Mouse (Mus musculus) MEL (cell line): ENCODE measurements around the gene Arhgap9. TPM values are rescaled to one million over a fixed set of nuclear protein-coding genes. Genes with fewer than 3 reads are reported as not detected.

Source experiments
- DNase-seq: peaks from one replicate; pipeline ENCODE4 v3.0.0; 2011; ENCODE audit warnings: low read depth, low spot score
- H3K27ac ChIP-seq: 2 replicates; pipeline ENCODE4 v1.5.1; 2012; ENCODE audit warnings: low read depth, mild to moderate bottlenecking, control low read depth, low read length, moderate library complexity; ENCODE audit not compliant: control insufficient read depth
- H3K27me3 ChIP-seq, 2 experiments: fragments of 150-350 bp in 1 of 2; sonication (generic) in 1 of 2; 2 replicates each; pipeline ENCODE4 v1.6.1; 2012; ENCODE audit warnings: low read length in 2 of 2, mild to moderate bottlenecking in 2 of 2, improper control_type of control experiment in 1 of 2, moderate library complexity in 1 of 2; ENCODE audit not compliant: insufficient read depth in 2 of 2, control insufficient read depth in 1 of 2
- H3K36me3 ChIP-seq, 2 experiments: 2 replicates each; pipeline ENCODE4 v1.6.1; 2012 to 2014; ENCODE audit warnings: low read length in 2 of 2, improper control_type of control experiment in 1 of 2, inconsistent platforms in 1 of 2, mild to moderate bottlenecking in 1 of 2; ENCODE audit not compliant: insufficient read depth in 2 of 2, control insufficient read depth in 1 of 2
- H3K4me1 ChIP-seq, 2 experiments: fragments of 150-350 bp in 1 of 2; sonication (generic) in 1 of 2; 2 replicates each; pipeline ENCODE4 v1.6.1; 2012; ENCODE audit warnings: low read length in 2 of 2, improper control_type of control experiment in 1 of 2, mild to moderate bottlenecking in 1 of 2; ENCODE audit not compliant: insufficient read depth in 2 of 2, control insufficient read depth in 1 of 2
- H3K4me3 ChIP-seq, 2 experiments: fragments of 150-350 bp in 1 of 2; sonication (generic) in 1 of 2; 2 replicates each; pipeline ENCODE4 v1.5.1; 2012; ENCODE audit warnings: low read depth in 2 of 2, low read length in 2 of 2, mild to moderate bottlenecking in 2 of 2, moderate library complexity in 2 of 2, control low read depth in 1 of 2, improper control_type of control experiment in 1 of 2; ENCODE audit not compliant: control insufficient read depth in 1 of 2, insufficient read depth in 1 of 2
- H3K79me2 ChIP-seq: 2 replicates; pipeline ENCODE4 v1.6.1; 2012; ENCODE audit warnings: mild to moderate bottlenecking, low read length, moderate library complexity; ENCODE audit not compliant: control insufficient read depth, poor library complexity, insufficient read depth
- H3K9ac ChIP-seq: 2 replicates; pipeline ENCODE4 v1.6.1; 2012; ENCODE audit warnings: low read depth, mild to moderate bottlenecking, control low read depth, low read length, moderate library complexity; ENCODE audit not compliant: control insufficient read depth, poor library complexity, severe bottlenecking
- H3K9me3 ChIP-seq: fragments of 150-350 bp; sonication (generic); replicated peaks from 2 replicates; pipeline ENCODE4 v1.6.1; 2012; ENCODE audit warnings: mild to moderate bottlenecking, low read length, improper control_type of control experiment, moderate library complexity; ENCODE audit not compliant: insufficient read depth
- BHLHE40 ChIP-seq: IDR thresholded peaks from 2 replicates; pipeline ENCODE4 v1.6.1; 2012; ENCODE audit warnings: low read depth, mild to moderate bottlenecking, inconsistent platforms, low read length, improper control_type of control experiment, borderline replicate concordance
- CHD1 ChIP-seq: IDR thresholded peaks from 2 replicates; pipeline ENCODE4 v1.6.1; 2012; ENCODE audit warnings: low read depth, mild to moderate bottlenecking, inconsistent platforms, low read length, improper control_type of control experiment
- CTCF ChIP-seq, 3 experiments: IDR thresholded peaks in 2 of 3; conservative IDR thresholded peaks in 1 of 3; 2 replicates each; pipeline ENCODE4 v1.5.1; 2011 to 2012; ENCODE audit warnings: low read length in 3 of 3, low read depth in 2 of 3, mild to moderate bottlenecking in 2 of 3, improper control_type of control experiment in 1 of 3, inconsistent platforms in 1 of 3, mixed read lengths in 1 of 3, moderate library complexity in 1 of 3; ENCODE audit not compliant: control insufficient read depth in 1 of 3, insufficient read depth in 1 of 3, poor library complexity in 1 of 3, severe bottlenecking in 1 of 3
- E2F4 ChIP-seq: IDR thresholded peaks from 2 replicates; pipeline ENCODE4 v1.6.1; 2011; ENCODE audit warnings: low read depth, low read length, improper control_type of control experiment, borderline replicate concordance
- EP300 ChIP-seq, 2 experiments: IDR thresholded peaks; 2 replicates each; pipeline ENCODE4 v1.6.1; 2011; ENCODE audit warnings: improper control_type of control experiment in 2 of 2, low read length in 2 of 2, low read depth in 1 of 2, mild to moderate bottlenecking in 1 of 2
- ETS1 ChIP-seq: IDR thresholded peaks from 2 replicates; pipeline ENCODE4 v1.6.1; 2012; ENCODE audit warnings: low read depth, mild to moderate bottlenecking, inconsistent platforms, low read length, improper control_type of control experiment, moderate library complexity
- GABPA ChIP-seq: IDR thresholded peaks from 2 replicates; pipeline ENCODE4 v1.6.1; 2012; ENCODE audit warnings: low read depth, mild to moderate bottlenecking, inconsistent platforms, low read length, improper control_type of control experiment, moderate library complexity
- HCFC1 ChIP-seq: IDR thresholded peaks from 2 replicates; pipeline ENCODE4 v1.6.1; 2012; ENCODE audit warnings: low read depth, mild to moderate bottlenecking, inconsistent platforms, low read length, improper control_type of control experiment, moderate library complexity
- MAFK ChIP-seq: IDR thresholded peaks from 2 replicates; pipeline ENCODE4 v1.6.1; 2011; ENCODE audit warnings: low read depth, mild to moderate bottlenecking, low read length, improper control_type of control experiment, borderline replicate concordance
- MAZ ChIP-seq: IDR thresholded peaks from 2 replicates; pipeline ENCODE4 v1.6.1; 2012; ENCODE audit warnings: low read depth, mild to moderate bottlenecking, inconsistent platforms, low read length, improper control_type of control experiment
- MYC ChIP-seq: IDR thresholded peaks from 2 replicates; pipeline ENCODE4 v1.6.1; 2011; ENCODE audit warnings: low read depth, mild to moderate bottlenecking, low read length, improper control_type of control experiment, moderate library complexity
- NELFE ChIP-seq: IDR thresholded peaks from 2 replicates; pipeline ENCODE4 v1.6.1; 2011; ENCODE audit warnings: low read depth, low read length, improper control_type of control experiment
- POLR2AphosphoS2 ChIP-seq: IDR thresholded peaks from 2 replicates; pipeline ENCODE4 v1.6.1; 2011; ENCODE audit warnings: low read length, improper control_type of control experiment
- POLR2AphosphoS5 ChIP-seq: IDR thresholded peaks from 2 replicates; pipeline ENCODE4 v1.6.1; 2012; ENCODE audit warnings: low read depth, borderline replicate concordance, mild to moderate bottlenecking, inconsistent platforms, low read length, moderate library complexity, mixed read lengths
- RAD21 ChIP-seq: IDR thresholded peaks from 2 replicates; pipeline ENCODE4 v1.6.1; 2011; ENCODE audit warnings: mild to moderate bottlenecking, low read depth, low read length, improper control_type of control experiment
- SIN3A ChIP-seq: IDR thresholded peaks from 2 replicates; pipeline ENCODE4 v1.6.1; 2012; ENCODE audit warnings: low read length, improper control_type of control experiment, inconsistent platforms
- SMC3 ChIP-seq: IDR thresholded peaks from 2 replicates; pipeline ENCODE4 v1.6.1; 2011; ENCODE audit warnings: low read depth, low read length, improper control_type of control experiment
- TAL1 ChIP-seq: IDR thresholded peaks from 2 replicates; pipeline ENCODE4 v1.6.1; 2012; ENCODE audit warnings: mild to moderate bottlenecking, inconsistent platforms, low read length, moderate library complexity, mixed read lengths
- TBP ChIP-seq: IDR thresholded peaks from 2 replicates; pipeline ENCODE4 v1.8.0; 2011; ENCODE audit warnings: low read depth, low read length, improper control_type of control experiment
- UBTF ChIP-seq: IDR thresholded peaks from 2 replicates; pipeline ENCODE4 v1.6.1; 2012; ENCODE audit warnings: low read depth, mild to moderate bottlenecking, inconsistent platforms, low read length, improper control_type of control experiment, moderate library complexity, borderline replicate concordance; ENCODE audit not compliant: insufficient read depth
- USF1 ChIP-seq: IDR thresholded peaks from 2 replicates; pipeline ENCODE4 v1.6.1; 2014; ENCODE audit warnings: low read depth, mild to moderate bottlenecking, inconsistent platforms, low read length, improper control_type of control experiment, moderate library complexity
- ZC3H11A ChIP-seq: IDR thresholded peaks from 2 replicates; pipeline ENCODE4 v1.6.1; 2012; ENCODE audit warnings: low read depth, mild to moderate bottlenecking, inconsistent platforms, low read length, improper control_type of control experiment
- ZKSCAN1 ChIP-seq: IDR thresholded peaks from 2 replicates; pipeline ENCODE4 v1.6.1; 2012; ENCODE audit warnings: low read depth, mild to moderate bottlenecking, inconsistent platforms, low read length, improper control_type of control experiment, moderate library complexity
- ZNF384 ChIP-seq: IDR thresholded peaks from 2 replicates; pipeline ENCODE4 v1.6.1; 2012; ENCODE audit warnings: low read depth, mild to moderate bottlenecking, inconsistent platforms, low read length, improper control_type of control experiment
- polyA plus RNA-seq, 2 experiments: library from polyadenylated mRNA; stranded (reverse) in 1 of 2; unstranded in 1 of 2; fragments of >175 nt in 1 of 2; fragments of >200 nt in 1 of 2; gene quantifications; 2 replicates each; pipeline versions ENCODE4 v1.2.1 to v1.2.4; 2012; ENCODE audit warnings: low replicate concordance in 2 of 2, low read depth in 1 of 2; ENCODE audit not compliant: insufficient read length in 2 of 2, insufficient read depth in 1 of 2, missing spikeins in 1 of 2
- total RNA-seq: library from RNA; depleted of rRNA; stranded (reverse); fragments of 300-350 nt; gene quantifications from 2 replicates; pipeline ENCODE4 v1.2.3, GENCODE M21; 2012

The Arhgap9 gene
- total and polyA plus RNA-seq, 3 experiments: 24.4 to 41.1 TPM; not detected in 1

DNA sequence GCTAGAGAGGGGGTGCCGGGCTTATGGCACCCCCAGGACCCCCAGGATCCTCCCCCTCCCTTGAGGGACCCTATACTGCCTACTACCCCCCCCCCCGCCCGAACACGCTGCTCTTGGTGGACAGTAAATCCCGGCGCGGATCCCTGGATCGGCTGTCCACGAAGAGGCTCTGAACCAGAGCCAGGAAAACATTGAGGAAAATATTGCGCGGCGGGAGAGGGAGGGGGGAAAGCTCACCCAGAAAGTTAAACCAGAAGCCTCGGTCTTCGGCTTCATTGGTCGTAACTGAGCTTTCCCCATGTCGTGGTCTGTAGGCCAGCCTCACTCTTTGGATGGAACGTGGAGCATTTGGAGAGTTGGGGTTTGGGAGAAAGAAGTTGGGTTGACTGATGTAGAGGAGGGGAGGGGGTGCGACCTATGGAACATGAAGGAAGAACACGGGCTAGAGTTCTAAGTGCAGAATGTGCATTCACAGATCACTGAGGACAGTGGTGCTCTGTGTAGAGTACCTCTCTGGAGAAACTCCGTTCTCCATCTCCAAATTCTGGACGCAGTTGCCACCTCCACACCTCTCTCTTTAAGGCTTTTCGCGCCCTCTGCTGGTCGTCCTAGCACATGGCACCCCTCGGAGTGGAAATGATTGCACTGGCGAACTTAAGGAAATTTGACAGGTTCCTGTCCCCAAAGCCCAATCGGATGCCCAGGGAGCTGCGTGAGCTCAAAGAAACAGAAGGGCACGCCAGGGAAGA, 20.3 kb downstream of the Arhgap9 start, which contains the start of gene Gli1 (continued):
- TF ChIP-seq TBP (no peak), ETS1 (no peak), CTCF (IDR thresholded peaks at IDR 0.05 in 2 of 3, conservative IDR thresholded peaks at IDR 0.05 in 1 of 3; ENCODE audit: control insufficient read depth in 1 of 3, insufficient read depth in 1 of 3, low read depth in 2 of 3, low read length in 3 of 3, poor library complexity in 1 of 3, severe bottlenecking in 1 of 3) (peak; percentile 95 to 96 (median 96))
- TF ChIP-seq, all 39 proteins: peak for 12

DNA sequence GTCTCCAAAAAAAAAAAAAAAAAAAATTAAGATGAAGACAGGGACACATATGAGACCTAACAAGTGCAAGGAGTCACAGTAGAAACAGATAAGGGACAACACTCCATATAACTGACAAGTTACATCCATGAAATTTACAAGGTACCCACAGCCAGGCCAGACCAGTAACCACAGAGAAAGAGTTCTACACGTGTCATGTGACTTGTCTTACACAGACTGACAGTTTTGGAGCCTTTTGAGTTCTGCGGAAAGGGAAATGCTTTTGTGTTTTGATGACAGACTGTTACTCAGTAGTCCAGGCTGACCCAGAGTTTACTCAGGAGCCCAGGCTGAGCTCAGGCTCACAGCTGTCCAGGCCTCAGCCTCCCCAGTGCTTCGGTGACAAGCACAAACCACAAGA, 21.3 kb downstream of the Arhgap9 start:
- Histone ChIP-seq H3K36me3 (peaks cover 0 to 2% of the 10 kb centered on the region in 2 experiments; a peak in 1 of 4 replicates), H3K9ac (no peak overlapping the region), H3K9me3 (no peaks in the 10 kb centered on the region), H3K27me3 (no peaks in the 10 kb centered on the region), H3K27ac (no peak overlapping the region), H3K4me3 (no peak overlapping the region), H3K79me2 (no peaks in the 10 kb centered on the region; the same call in 1 of the 2 replicates), H3K4me1 (0 out of 4 replicates have a peak, but pooled peaks cover 0 to 3% of the 10 kb centered on the region in 2 experiments)
- no peak for DNase-seq
- TF ChIP-seq NELFE: no peak
- TF ChIP-seq USF1: 0 out of 2 replicates have a peak, but pooled peaks have one; percentile 21

DNA sequence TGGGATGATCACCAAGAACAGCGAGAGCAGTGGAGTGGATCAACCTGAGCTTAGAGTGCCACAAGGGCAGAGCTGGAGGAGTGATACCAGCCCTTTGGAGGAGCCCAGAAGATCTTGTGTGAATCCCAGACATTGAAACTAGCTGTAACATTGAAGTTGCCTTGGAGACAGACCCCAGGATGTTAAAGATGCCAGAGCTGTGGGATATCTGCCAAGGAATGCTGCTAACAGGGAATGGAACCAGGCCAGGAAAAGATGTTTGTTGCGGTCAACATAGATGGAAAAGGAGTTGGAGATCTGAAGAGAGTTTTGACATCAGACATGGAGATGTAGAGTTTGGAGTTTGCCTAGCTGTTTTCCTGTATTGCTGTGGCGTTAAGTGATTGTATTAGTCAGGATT, 24.4 kb downstream of the Arhgap9 start:
- Histone ChIP-seq H3K9ac (no peak overlapping the region), H3K79me2 (no peaks in the 10 kb centered on the region), H3K36me3 (no peaks in the 10 kb centered on the region)

DNA sequence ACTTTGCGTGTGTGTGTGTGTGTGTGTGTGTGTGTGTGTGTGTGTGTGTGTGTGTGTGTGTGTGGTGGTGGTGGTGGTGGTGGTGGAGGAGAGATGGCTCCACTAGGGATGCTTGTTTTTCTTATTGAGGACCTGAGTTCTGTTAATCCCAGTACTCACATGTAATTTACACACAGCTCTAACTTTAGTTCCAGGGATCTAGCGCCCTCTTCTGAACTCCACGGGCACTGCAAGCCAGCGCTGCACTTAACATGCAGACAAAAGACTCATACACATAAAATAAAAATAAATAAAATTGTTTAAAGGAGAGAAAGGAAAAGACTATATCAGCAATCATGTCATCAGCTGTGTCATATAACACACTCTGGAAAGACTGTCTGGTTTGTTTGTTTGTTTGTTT, 27.2 kb downstream of the Arhgap9 start:
- Histone ChIP-seq H3K4me3 (no peak overlapping the region), H3K36me3 (no peaks in the 10 kb centered on the region), H3K9me3 (no peaks in the 10 kb centered on the region), H3K27me3 (no peaks in the 10 kb centered on the region; a peak in 2 of 4 replicates), H3K79me2 (no peaks in the 10 kb centered on the region), H3K27ac (no peak overlapping the region), H3K4me1 (peaks cover 0 to 14% of the 10 kb centered on the region in 2 experiments; a peak in 2 of 4 replicates), H3K9ac (no peak overlapping the region)
- TF ChIP-seq EP300 (IDR thresholded peaks at IDR 0.05; ENCODE audit: low read depth in 1 of 2, low read length in 2 of 2): no peak
- no peak for TF ChIP-seq POLR2AphosphoS2
- no peak for TF ChIP-seq MAFK
- no peak for TF ChIP-seq GABPA
- TF ChIP-seq SMC3: peak; percentile 23; the same call in 1 of the 2 replicates
- no peak for TF ChIP-seq ZKSCAN1
- no peak for TF ChIP-seq TBP
- no peak for TF ChIP-seq POLR2AphosphoS5
- TF ChIP-seq HCFC1: no peak
- peak; percentile 28 for TF ChIP-seq RAD21
- TF ChIP-seq CHD1: no peak
- TF ChIP-seq ZNF384: no peak
- TF ChIP-seq MYC: no peak
- TF ChIP-seq MAZ: no peak
- TF ChIP-seq CTCF (IDR thresholded peaks at IDR 0.05 in 2 of 3, conservative IDR thresholded peaks at IDR 0.05 in 1 of 3; ENCODE audit: control insufficient read depth in 1 of 3, insufficient read depth in 1 of 3, low read depth in 2 of 3, low read length in 3 of 3, poor library complexity in 1 of 3, severe bottlenecking in 1 of 3): peak; percentile 53 to 61 (median 55); a peak in 5 of 6 replicates
- TF ChIP-seq SIN3A: 0 out of 2 replicates have a peak, but pooled peaks have one; percentile 22
- peak; percentile 66 for DNase-seq

More for the DNA sequence above, 24.4 kb downstream of the Arhgap9 start:
- TF ChIP-seq RAD21 (no peak), SIN3A (no peak), UBTF (no peak), MAFK (no peak), E2F4 (no peak), ZC3H11A (no peak), POLR2AphosphoS5 (no peak), TAL1 (no peak), BHLHE40 (no peak)
- TF ChIP-seq, all 39 proteins: peak for 0
- DNase-seq: no peak
- H3K27me3 ChIP-seq: no peaks in the 10 kb centered on the region
- H3K9me3 ChIP-seq: no peaks in the 10 kb centered on the region
- H3K4me3 ChIP-seq: no peak overlapping the region
- peaks cover 0 to 16% of the 10 kb centered on the region in 2 experiments; a peak in 2 of 4 replicates for H3K4me1 ChIP-seq
- no peak overlapping the region for H3K27ac ChIP-seq
